Mouse (Mus musculus) embryonic facial prominence, embryonic 14.5 days (tissue): Measurements from ENCODE around the gene 6430550D23Rik. TPM values are rescaled to one million over a fixed set of nuclear protein-coding genes. Genes with fewer than 3 reads are reported as not detected.
A peak's percentile ranks its signal among the peaks of the same experiment; 100 is the strongest.

Experiments used
- ATAC-seq: fragments of 200-750 bp; cut with Nextera tagmentation; 2 replicates; pipeline ENCODE4 v1.8.0; 2017; ENCODE audit warnings: low read depth, moderate number of reproducible peaks, moderate TSS enrichment
- DNase-seq: peaks from one replicate; pipeline ENCODE4 v3.0.0-alpha.2; 2015; ENCODE audit warnings: low spot score
- H3K27ac ChIP-seq: fragments of 300-500 bp; sonication (generic); replicated peaks from 2 replicates; pipeline ENCODE4 v1.5.1; 2014; ENCODE audit warnings: low read depth, mild to moderate bottlenecking, low read length, moderate library complexity
- H3K27me3 ChIP-seq: fragments of 300-500 bp; sonication (generic); replicated peaks from 2 replicates; pipeline ENCODE4 v1.6.1; 2014; ENCODE audit warnings: low read length; ENCODE audit not compliant: control insufficient read depth, insufficient read depth
- H3K36me3 ChIP-seq: fragments of 300-500 bp; sonication (generic); 2 replicates; pipeline ENCODE4 v1.6.1; 2014; ENCODE audit warnings: low read length, mixed read lengths; ENCODE audit not compliant: control insufficient read depth, insufficient read depth
- H3K4me1 ChIP-seq: fragments of 300-500 bp; sonication (generic); 2 replicates; pipeline ENCODE4 v1.6.1; 2014; ENCODE audit warnings: antibody characterized with exemption, low read length; ENCODE audit not compliant: control insufficient read depth, insufficient read depth
- H3K4me2 ChIP-seq: fragments of 300-500 bp; sonication (generic); 2 replicates; pipeline ENCODE4 v1.6.1; 2014; ENCODE audit warnings: low read depth, mild to moderate bottlenecking, low read length, moderate library complexity, mixed read lengths
- H3K4me3 ChIP-seq: fragments of 300-500 bp; sonication (generic); 2 replicates; pipeline ENCODE4 v1.5.1; 2014; ENCODE audit warnings: low read depth, mild to moderate bottlenecking, low read length
- H3K9ac ChIP-seq: fragments of 300-500 bp; sonication (generic); 2 replicates; pipeline ENCODE4 v1.6.1; 2014; ENCODE audit warnings: low read depth, mild to moderate bottlenecking, low read length, moderate library complexity, mixed read lengths
- H3K9me3 ChIP-seq: fragments of 300-500 bp; sonication (generic); 2 replicates; pipeline ENCODE4 v1.6.1; 2016; ENCODE audit warnings: low read length; ENCODE audit not compliant: control insufficient read depth
- WGBS: fragments of 180-500 bp; shearing (Covaris S2); extraction: QIAGEN DNeasy Blood & Tissue Kit; methylation state at CpG from one replicate; pipeline ENCODE4 v1.1.7; 2014; 5-methylcytosine and 5-hydroxymethylcytosine counted together
- polyA plus RNA-seq: library from polyadenylated mRNA; unstranded; fragments of >200 nt; fragmentation: Nextera tagmentation; extraction: Ambion mirVana; gene quantifications from 2 replicates; pipeline ENCODE4 v1.2.1, GENCODE M21; 2014

Gene 6430550D23Rik
- 0.90 and 1.4 TPM in 2 replicates for polyA plus RNA-seq

DNA sequence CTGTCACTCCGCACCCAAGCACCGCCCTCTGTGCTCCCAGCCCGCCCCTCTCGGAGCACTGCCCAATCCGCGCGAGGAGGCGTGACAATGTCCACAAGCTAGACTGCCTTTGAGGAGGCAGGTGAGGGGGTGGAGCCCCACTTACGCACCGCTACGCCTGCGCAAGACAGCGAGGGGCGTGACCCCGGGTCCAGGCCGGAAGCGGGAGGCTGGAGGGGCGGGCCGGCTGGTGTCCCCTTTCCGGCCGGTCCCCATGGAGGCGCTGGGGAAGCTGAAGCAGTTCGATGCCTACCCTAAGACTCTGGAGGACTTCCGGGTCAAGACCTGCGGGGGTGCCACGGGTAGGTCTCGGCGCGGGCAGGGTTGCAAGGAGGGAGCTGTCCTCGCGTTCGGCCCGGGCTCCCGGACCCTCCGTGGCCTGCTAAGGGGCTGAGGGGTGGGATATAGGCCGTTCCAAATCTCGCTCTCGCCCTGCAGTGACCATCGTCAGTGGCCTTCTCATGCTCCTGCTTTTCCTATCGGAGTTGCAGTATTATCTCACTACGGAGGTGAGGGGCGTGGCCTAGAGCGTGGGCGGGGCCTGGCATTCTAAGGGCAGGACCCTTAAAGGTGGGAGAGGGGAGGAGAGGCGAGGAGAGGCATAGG, at the start of gene 6430550D23Rik, which contains the start of gene Ergic3:
Gene 6430550D23Rik (minus strand): TSS at position 90 of the 645 bp plus-strand sequence.
Gene Ergic3 (plus strand): TSS at position 158 of the 645 bp plus-strand sequence.
- 0% methylated on average over 28 of the region's 45 CpGs for WGBS

DNA sequence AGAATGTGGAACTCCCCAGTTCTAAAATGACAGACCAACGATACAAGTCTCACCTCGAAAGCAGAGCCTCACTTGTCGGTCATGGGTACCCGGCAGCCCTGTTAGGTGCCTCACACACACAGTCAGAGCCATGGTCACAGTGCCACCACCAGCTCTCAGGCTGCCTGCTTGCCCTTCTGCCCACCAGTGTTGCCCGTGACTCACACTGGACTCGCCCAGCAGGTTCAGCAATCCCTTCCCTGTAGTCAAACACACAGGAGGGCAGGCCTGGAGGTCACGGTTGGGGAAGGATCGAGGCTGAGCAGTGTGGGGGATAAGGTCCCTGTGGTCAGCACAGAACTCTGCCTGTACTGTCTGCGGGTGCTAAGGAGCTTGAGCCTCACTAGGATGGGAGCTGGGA, 45.0 kb upstream of the 6430550D23Rik start, which contains the start of gene Fer1l4:
Gene Fer1l4 (minus strand): TSS at position 132 of the 400 bp plus-strand sequence.
- ATAC-seq (no peak), DNase-seq (no peak)
- H3K9me3 ChIP-seq, result no peaks in the 10 kb centered on the region
- H3K4me1 ChIP-seq, result no peaks in the 10 kb centered on the region
- no peak within 1 kb of the TSS for H3K27ac ChIP-seq
- WGBS, result 68% methylated on average over 9 of the region's 9 CpGs
- no peaks in the 10 kb centered on the region for H3K36me3 ChIP-seq
- no peak within 1 kb of the TSS for H3K4me3 ChIP-seq
- no peaks in the 10 kb centered on the region for H3K27me3 ChIP-seq
- H3K4me2 ChIP-seq, result no peak within 1 kb of the TSS
- no peak within 1 kb of the TSS for H3K9ac ChIP-seq

More for the DNA sequence above, at the start of gene 6430550D23Rik, which contains the start of gene Ergic3:
- ATAC-seq, result peak; percentile 100
- Histone ChIP-seq H3K36me3 (peaks cover 39% of the 10 kb centered on the region), H3K4me3 (peak within 1 kb of the TSS; percentile 79), H3K27ac (peak within 1 kb of the TSS; percentile 70; the same call in 1 of the 2 replicates), H3K9me3 (no peaks in the 10 kb centered on the region), H3K4me1 (0 out of 2 replicates have a peak, but pooled peaks cover 9% of the 10 kb centered on the region), H3K4me2 (peak within 1 kb of the TSS; percentile 60), H3K9ac (peak within 1 kb of the TSS; percentile 80), H3K27me3 (no peaks in the 10 kb centered on the region)
- peak; percentile 99 for DNase-seq

DNA sequence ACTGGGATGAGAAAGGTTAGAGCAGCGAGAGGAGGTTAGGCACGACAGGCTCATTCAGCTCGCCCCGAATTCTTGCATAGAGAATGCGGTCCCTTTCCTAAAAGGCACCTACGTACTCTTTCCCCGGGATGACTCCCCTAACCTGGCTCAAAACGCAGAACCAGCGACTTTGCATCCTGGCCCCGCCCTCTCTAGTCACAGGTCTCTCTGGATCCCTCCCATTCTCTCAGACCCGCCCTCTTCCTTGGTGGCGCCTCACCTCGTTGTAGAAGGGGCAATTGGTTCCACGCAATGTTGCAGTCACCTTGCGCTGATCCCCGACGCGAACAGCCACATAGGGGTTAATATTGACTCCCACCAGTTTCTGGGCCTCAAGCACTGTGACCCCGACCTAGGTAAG, 40.2 kb upstream of the 6430550D23Rik start:
- peak overlapping the region; percentile 40 for H3K4me2 ChIP-seq
- H3K4me1 ChIP-seq, result no peaks in the 10 kb centered on the region; the same call in 1 of the 2 replicates
- H3K9me3 ChIP-seq, result no peaks in the 10 kb centered on the region
- H3K27ac ChIP-seq, result no peak overlapping the region
- H3K27me3 ChIP-seq, result no peaks in the 10 kb centered on the region
- H3K36me3 ChIP-seq, result no peaks in the 10 kb centered on the region
- ATAC-seq, result no peak
- no peak for DNase-seq
- no peak overlapping the region for H3K4me3 ChIP-seq
- no peak overlapping the region for H3K9ac ChIP-seq
- 7% methylated on average over 19 of the region's 19 CpGs for WGBS

DNA sequence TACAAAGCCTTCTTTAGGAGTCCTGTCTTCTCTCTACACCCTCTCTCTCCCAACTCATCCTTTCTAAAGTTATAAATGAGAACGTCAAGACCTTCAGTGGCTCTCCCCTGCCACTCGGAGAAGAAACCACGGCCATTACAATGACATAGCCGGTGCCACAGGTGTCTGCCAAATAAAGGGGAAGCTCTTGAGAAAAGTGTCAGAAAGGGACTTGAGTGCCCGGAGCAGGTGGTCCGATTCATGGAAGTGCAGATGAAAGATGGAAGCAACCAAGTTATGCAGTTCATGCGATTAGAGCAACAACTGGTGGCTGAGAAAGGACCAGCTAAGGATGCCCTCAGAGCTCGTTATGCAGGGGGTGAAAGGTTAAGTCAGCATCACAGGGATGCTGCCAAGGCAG, 35.1 kb upstream of the 6430550D23Rik start:
- WGBS, result 82% methylated on average over 8 of the region's 8 CpGs
- DNase-seq (no peak), ATAC-seq (no peak)
- Histone ChIP-seq H3K4me2 (no peak overlapping the region), H3K9me3 (no peaks in the 10 kb centered on the region), H3K4me3 (no peak overlapping the region), H3K4me1 (no peaks in the 10 kb centered on the region; the same call in 1 of the 2 replicates), H3K36me3 (no peaks in the 10 kb centered on the region), H3K27ac (no peak overlapping the region), H3K9ac (no peak overlapping the region), H3K27me3 (no peaks in the 10 kb centered on the region)

DNA sequence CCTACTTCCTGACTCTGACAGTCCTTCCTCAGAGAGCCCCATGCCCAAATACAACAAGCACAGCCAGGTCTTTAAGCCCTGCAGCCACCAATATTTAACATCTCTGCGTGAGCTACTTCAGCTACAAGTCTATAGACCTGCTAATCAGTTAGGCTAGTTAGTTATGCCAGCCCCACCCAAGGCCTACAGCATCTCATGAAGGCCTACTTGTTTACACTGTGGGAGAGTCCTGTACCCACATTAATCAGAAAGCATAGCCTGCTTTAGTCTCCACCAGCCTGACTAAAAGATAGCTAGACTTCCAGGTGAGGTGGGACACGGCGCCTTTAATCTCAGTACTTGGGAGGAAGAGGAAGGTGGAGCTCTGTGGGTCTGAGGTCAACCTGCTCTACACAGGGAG, 31.6 kb upstream of the 6430550D23Rik start:
- H3K36me3 ChIP-seq, result no peaks in the 10 kb centered on the region
- WGBS, result 78% methylated on average over 3 of the region's 3 CpGs
- H3K4me1 ChIP-seq, result no peaks in the 10 kb centered on the region
- DNase-seq (no peak), ATAC-seq (no peak)
- H3K4me3 ChIP-seq, result no peak overlapping the region
- H3K27me3 ChIP-seq, result no peaks in the 10 kb centered on the region
- no peaks in the 10 kb centered on the region for H3K9me3 ChIP-seq
- no peak overlapping the region for H3K4me2 ChIP-seq
- no peak overlapping the region for H3K9ac ChIP-seq
- H3K27ac ChIP-seq, result no peak overlapping the region

DNA sequence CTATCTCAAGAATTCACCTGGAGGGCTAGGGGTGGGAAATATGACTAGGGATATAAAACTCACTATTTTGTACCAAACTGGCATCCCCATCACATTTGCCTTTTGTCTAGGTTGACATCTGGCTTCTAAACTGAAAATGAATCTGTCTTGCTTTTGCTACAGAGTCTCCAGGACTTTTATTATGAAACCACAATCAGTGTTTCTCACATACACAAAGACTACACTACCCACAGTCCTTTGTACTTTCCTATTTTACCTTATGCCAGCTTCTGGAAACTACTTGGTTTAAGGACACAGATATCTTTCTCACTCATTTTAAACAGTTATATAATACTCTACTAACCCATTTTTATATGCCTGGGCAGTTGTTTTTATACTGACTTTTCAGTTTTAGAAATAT, 17.7 kb upstream of the 6430550D23Rik start:
- no peaks in the 10 kb centered on the region for H3K4me1 ChIP-seq
- H3K4me2 ChIP-seq, result no peak overlapping the region
- no peaks in the 10 kb centered on the region for H3K27me3 ChIP-seq

DNA sequence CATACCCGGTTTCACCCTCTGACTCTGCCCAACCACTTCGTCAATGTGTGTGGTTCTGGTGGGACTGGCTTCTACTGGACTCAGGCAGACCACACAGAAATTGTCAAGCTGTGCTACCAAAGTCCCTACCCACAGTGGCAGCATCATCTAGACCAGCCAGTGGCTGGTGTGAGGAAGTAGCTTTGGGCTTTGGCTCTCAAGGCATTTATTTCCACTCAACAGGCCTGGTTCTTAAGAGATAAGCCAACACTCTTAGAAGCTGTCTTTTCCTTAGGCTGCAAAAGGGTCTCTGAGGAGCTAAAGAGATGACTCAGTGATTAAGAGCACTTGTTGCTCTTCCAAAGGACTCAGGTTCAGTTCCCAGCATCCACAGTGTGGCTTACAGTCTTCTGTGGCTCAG, 14.0 kb upstream of the 6430550D23Rik start:
- DNase-seq, result no peak
- H3K4me2 ChIP-seq, result no peak overlapping the region
- no peak for ATAC-seq
- no peak overlapping the region for H3K27ac ChIP-seq
- no peaks in the 10 kb centered on the region for H3K4me1 ChIP-seq
- H3K36me3 ChIP-seq, result peaks cover 30% of the 10 kb centered on the region
- 82% methylated on average over 2 of the region's 2 CpGs for WGBS
- no peak overlapping the region for H3K4me3 ChIP-seq
- no peak overlapping the region for H3K9ac ChIP-seq
- no peaks in the 10 kb centered on the region for H3K9me3 ChIP-seq
- no peaks in the 10 kb centered on the region for H3K27me3 ChIP-seq

More for the DNA sequence above, 17.7 kb upstream of the 6430550D23Rik start:
- H3K4me3 ChIP-seq, result no peak overlapping the region
- H3K27ac ChIP-seq, result no peak overlapping the region
- H3K9ac ChIP-seq, result no peak overlapping the region
- no peaks in the 10 kb centered on the region for H3K9me3 ChIP-seq
- no peak for DNase-seq
- H3K36me3 ChIP-seq, result no peaks in the 10 kb centered on the region
- ATAC-seq, result no peak

DNA sequence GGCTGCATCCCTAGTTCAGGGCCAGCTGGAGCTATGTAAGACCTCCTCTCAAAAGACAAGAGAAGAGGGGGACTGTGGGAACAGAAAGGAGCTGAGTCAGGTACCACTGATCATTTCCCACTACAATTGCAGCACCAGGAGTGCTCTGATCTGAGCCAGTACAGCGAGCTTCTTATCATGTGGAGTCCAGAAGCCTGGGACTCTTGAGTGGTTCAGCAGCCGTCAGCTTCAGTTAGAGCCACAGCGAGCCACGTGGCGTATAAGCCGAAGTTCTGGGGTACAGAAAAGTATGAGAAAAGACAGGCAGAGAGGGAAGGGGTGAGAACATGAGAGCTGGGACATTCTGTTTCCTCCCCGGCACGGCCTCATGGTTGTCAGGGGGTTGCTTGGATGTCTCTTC, 13.4 kb upstream of the 6430550D23Rik start:
- no peak overlapping the region for H3K27ac ChIP-seq
- H3K4me1 ChIP-seq, result no peaks in the 10 kb centered on the region
- H3K36me3 ChIP-seq, result peaks cover 35% of the 10 kb centered on the region
- WGBS, result 83% methylated on average over 8 of the region's 8 CpGs
- DNase-seq (no peak), ATAC-seq (no peak)
- no peaks in the 10 kb centered on the region for H3K9me3 ChIP-seq
- H3K9ac ChIP-seq, result no peak overlapping the region
- no peaks in the 10 kb centered on the region for H3K27me3 ChIP-seq
- no peak overlapping the region for H3K4me3 ChIP-seq
- H3K4me2 ChIP-seq, result no peak overlapping the region

DNA sequence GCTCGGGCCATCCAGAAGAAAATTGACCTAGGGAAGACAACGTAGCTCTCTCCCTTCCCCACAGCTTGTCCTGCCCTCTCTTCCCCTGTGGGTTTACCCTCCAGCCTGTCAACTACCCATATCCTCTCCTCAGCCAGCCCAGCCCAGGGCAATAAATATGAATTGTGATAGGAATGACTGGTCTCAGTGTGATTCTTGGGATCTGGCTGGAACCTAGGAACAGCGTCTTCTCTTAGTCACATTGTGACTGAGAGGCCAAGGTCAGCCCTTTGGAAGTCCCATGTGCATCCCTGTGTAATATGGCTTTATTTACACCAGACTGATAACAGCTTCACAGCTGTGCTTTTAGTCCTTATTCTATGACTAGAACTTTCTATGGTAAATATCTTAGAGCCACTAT, 10.3 kb upstream of the 6430550D23Rik start:
- 94% methylated on average over 3 of the region's 3 CpGs for WGBS
- Histone ChIP-seq H3K27me3 (no peaks in the 10 kb centered on the region), H3K4me3 (no peak overlapping the region), H3K9ac (no peak overlapping the region), H3K4me2 (no peak overlapping the region), H3K27ac (no peak overlapping the region), H3K9me3 (no peaks in the 10 kb centered on the region), H3K36me3 (peaks cover 66% of the 10 kb centered on the region), H3K4me1 (no peaks in the 10 kb centered on the region)
- DNase-seq (no peak), ATAC-seq (no peak)
